Mouse (Mus musculus) NIH3T3 (cell line): ENCODE measurements around the gene Stxbp5.

Experiments used
- DNase-seq: peaks from one replicate; pipeline ENCODE4 v3.0.0-alpha.2; 2012; ENCODE audit warnings: low read depth

Gene Stxbp5

DNA sequence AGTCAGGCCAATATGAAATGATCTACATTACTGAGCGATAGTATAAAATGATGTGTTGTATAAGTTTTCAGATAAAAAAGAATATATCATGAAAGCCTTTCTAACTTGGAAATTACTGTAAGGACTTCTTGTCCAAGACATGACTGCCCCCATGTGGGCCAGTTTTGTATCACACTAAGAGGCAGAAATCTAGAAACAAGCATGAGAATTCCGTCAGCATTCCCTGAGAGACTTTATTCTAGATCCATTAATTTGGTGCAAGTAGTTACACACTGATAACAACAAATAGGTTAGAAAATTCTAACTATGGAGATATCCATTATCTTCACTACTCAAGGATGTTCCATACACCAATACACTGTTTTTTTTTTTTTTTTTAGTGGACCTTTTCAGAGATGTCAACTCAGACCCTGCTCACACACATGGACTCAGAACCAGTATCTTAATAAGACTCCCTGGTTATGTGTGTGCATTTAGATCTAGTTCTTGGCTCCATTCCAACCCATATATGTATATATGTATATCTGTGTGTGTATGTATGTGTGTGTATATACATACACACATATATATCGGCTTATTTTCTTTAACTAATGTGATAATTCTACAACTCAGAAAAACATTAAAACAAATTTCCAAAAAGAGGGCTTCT lies 145.9 kb downstream of the Stxbp5 start:
- DNase-seq: peak; percentile 86

DNA sequence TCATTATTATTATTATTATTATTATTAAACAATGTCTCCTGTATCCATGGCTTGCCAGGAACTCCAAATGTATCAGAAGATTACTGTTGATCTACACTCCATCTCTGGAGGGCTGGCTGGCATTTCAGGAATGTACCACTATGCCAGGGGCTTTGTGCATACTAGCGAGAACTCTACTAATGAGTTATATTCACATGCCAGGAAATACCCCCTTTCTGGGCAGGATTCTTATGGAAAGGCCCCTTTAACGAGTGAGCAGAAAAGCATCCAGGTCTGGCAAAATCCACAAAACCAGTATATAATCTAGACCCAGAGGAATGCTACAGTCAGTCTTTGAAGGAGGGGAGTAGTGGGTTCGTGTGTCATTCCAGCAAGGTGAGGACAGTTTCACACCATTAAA lies 167.0 kb downstream of the Stxbp5 start:
- no peak for DNase-seq

DNA sequence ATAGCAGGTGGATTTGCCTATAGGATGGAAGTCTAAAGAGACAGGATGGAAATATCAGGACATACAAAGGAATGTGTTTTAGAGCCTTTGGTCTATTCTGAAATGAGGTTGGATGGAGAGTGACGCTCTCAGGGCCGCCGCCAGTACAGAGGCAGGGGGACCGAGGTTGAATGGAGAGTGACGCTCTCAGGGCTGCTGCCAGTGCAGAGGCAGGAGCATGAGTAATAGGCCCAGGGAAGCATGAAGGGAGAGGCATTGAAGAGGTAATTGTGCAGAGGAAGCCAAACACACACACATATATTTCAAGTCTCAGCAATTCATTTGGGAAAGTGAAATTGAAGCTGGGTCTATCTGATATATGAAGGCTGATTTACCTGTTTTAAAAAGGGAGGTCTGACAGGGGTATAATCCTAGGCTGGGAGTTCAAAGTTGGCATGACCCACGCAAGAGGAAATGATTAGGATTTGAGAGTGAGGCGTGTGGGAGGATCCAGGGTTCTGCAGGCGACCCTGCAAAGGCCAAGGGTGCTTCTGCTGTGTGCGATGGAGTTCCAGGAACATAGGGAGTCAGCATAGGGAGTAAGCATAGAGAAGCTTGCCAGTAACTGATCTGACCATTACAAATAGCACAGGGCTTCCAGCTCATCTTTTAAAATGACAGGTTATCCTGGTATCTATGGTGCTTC lies 168.7 kb downstream of the Stxbp5 start:
- no peak for DNase-seq

DNA sequence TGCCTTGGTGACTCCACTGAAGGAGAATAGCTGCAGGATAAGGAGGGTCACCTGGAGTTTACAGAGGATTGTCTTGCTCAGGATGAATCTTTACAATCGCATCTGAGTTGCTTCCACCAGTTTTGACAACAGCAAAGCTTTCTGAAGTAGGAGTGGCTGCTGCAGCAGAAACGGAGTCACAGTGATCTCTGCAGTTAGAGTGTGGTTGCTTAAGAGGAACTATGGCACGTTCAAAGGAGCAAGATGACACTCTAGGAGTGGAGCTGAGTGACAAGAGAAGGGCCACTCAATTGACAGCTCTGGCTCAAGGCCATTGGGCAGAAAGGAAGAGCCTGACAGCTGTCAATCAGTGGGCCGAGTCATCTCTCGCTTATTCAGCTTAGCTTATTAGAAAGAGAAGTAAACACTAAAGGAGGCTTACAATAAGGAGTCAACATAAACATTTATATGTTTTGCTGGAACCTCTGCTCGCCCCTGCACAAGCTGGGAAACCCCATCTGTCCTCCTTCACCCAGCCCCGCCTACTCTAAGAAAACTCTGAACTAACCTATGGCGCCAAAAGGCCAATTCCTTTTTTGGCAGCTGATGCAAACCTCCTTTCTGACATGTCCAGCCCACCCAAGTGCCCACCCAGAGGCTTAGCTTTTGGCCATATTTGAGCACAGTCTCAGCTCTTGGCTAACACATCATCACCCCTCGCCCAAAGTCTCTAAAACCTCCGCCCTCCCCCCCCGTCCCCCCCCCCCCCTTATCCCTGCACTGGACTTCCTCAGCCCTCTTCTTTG lies 178.2 kb downstream of the Stxbp5 start:
- no peak for DNase-seq

DNA sequence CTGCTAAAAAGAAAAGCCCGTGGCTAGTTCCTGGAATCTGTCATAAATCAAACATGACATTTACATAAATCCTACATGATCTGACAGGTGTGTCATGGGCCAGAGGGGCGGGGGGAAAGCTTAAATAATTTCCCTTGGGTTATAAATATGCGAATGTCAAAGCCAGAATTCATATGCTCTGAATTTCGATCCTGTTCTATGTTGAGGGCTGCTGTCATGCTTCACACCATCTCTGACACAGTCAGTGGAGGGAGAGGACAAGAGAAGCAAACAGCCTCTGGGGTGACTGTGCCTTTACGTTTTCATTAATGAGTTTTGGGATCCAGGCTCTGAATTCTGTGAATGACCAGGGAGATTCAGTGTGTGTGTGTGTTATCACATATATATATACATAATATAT lies 180.9 kb downstream of the Stxbp5 start:
- no peak for DNase-seq

DNA sequence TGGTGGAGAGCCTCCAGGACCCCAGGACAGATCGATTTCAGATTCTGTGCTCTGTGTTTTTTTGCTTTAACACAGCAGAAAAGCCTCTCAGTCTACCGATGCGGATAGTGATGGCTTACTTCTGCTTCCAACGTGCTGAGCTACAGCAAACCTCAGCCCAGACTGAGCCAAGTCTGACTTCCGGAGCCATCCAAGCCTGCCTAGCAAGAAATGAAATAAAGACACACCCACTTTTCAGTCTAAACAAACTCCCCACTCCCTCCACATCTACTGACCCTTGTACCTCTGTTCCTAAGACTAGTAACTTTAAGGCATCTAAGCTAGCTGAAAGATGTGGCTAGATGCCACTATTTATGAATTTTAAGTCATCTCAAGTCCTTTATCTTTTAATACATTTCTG lies 182.8 kb downstream of the Stxbp5 start:
- no peak for DNase-seq
